Mouse (Mus musculus) limb, embryonic 14.5 days (tissue): Measurements from ENCODE around the gene Tmem8. TPM values are rescaled to one million over a fixed set of nuclear protein-coding genes. Genes with fewer than 3 reads are reported as not detected.
A peak's percentile ranks its signal among the peaks of the same experiment; 100 is the strongest.
"Not testable (repeated sequence)": the region's sequence is repeated elsewhere in the genome, so short reads cannot be mapped to it uniquely, and the experiment has no call there.

ENCODE experiments used
- ATAC-seq: fragments of 200-750 bp; cut with Nextera tagmentation; 2 replicates; pipeline ENCODE4 v1.8.0; 2017; ENCODE audit warnings: low read depth, moderate number of reproducible peaks, moderate TSS enrichment; ENCODE audit not compliant: low FRiP score
- DNase-seq: peaks from one replicate; pipeline ENCODE4 v3.0.0-alpha.2; 2015; ENCODE audit warnings: low spot score
- H3K27ac ChIP-seq: fragments of 300-500 bp; sonication (generic); replicated peaks from 2 replicates; pipeline ENCODE4 v1.5.1; 2014; ENCODE audit warnings: low read depth, mild to moderate bottlenecking, low read length, moderate library complexity, mixed read lengths
- H3K27me3 ChIP-seq: fragments of 300-500 bp; sonication (generic); 2 replicates; pipeline ENCODE4 v1.6.1; 2014; ENCODE audit warnings: low read length, mixed read lengths; ENCODE audit not compliant: control insufficient read depth, insufficient read depth
- H3K36me3 ChIP-seq: fragments of 300-500 bp; sonication (generic); 2 replicates; pipeline ENCODE4 v1.6.1; 2014; ENCODE audit warnings: mild to moderate bottlenecking, low read length, moderate library complexity, mixed read lengths; ENCODE audit not compliant: control insufficient read depth, insufficient read depth
- H3K4me1 ChIP-seq: fragments of 300-500 bp; sonication (generic); 2 replicates; pipeline ENCODE4 v1.6.1; 2014; ENCODE audit warnings: antibody characterized with exemption, low read length, mixed read lengths; ENCODE audit not compliant: control insufficient read depth, insufficient read depth
- H3K4me2 ChIP-seq: fragments of 300-500 bp; sonication (generic); replicated peaks from 2 replicates; pipeline ENCODE4 v1.6.1; 2014; ENCODE audit warnings: low read depth, mild to moderate bottlenecking, low read length, moderate library complexity; ENCODE audit not compliant: severe bottlenecking
- H3K4me3 ChIP-seq: fragments of 300-500 bp; sonication (generic); replicated peaks from 2 replicates; pipeline ENCODE4 v1.5.1; 2014; ENCODE audit warnings: low read length
- H3K9ac ChIP-seq: fragments of 300-500 bp; sonication (generic); 2 replicates; pipeline ENCODE4 v1.6.1; 2014; ENCODE audit warnings: mild to moderate bottlenecking, low read depth, low read length, moderate library complexity; ENCODE audit not compliant: severe bottlenecking
- H3K9me3 ChIP-seq: fragments of 300-500 bp; sonication (generic); 2 replicates; pipeline ENCODE4 v1.6.1; 2016; ENCODE audit warnings: low read length; ENCODE audit not compliant: control insufficient read depth
- POLR2A ChIP-seq: fragments of 200-500 bp; IDR thresholded peaks from 2 replicates; pipeline ENCODE4 v1.8.0; 2012; ENCODE audit warnings: inconsistent platforms, mild to moderate bottlenecking, moderate library complexity, borderline replicate concordance; ENCODE audit not compliant: insufficient read depth, insufficient read length; ENCODE audit errors: extremely low read depth
- WGBS: fragments of 180-500 bp; shearing (Covaris S2); extraction: QIAGEN DNeasy Blood & Tissue Kit; methylation state at CpG from one replicate; pipeline ENCODE4 v1.1.7; 2014; 5-methylcytosine and 5-hydroxymethylcytosine counted together
- polyA plus RNA-seq, 2 experiments: library from polyadenylated mRNA; depleted of rRNA in 1 of 2; stranded (reverse) in 1 of 2; unstranded in 1 of 2; fragments of >200 nt; fragmentation: Nextera tagmentation in 1 of 2; extraction: Ambion mirVana in 1 of 2; gene quantifications; 2 replicates each; pipeline versions ENCODE4 v1.2.1 to v1.2.3; 2012 to 2014

Tmem8 gene
- polyA plus RNA-seq, 2 experiments = 1.1 to 4.3 TPM

DNA sequence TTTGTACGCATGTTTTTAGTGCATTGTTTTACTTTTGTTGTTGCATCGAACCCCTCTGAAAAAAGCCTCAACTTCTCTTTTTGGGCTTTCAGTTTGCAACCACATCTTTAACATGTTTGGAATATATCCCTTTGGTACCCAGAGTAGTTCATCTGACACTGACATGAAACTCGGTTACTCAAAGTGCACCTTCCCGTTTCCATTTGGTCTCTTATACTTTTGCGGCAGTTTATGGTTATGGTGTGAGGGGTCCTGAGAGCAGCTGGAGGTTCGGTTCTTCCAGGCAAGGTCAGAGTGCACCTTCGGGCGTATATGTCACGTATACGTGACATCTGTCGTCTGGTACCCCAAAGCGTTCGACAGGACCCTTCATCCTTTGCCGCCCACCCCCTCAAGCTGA, 348 bp upstream of the Tmem8 start:
- H3K4me1 ChIP-seq = peaks cover 6% of the 10 kb centered on the region
- no peaks in the 10 kb centered on the region for H3K36me3 ChIP-seq
- peak overlapping the region; percentile 99 for H3K4me2 ChIP-seq
- 15% methylated on average over 14 of the region's 14 CpGs for WGBS
- H3K9ac ChIP-seq = peak overlapping the region; percentile 59; the same call in 1 of the 2 replicates
- no peak for TF ChIP-seq POLR2A
- no peaks in the 10 kb centered on the region for H3K9me3 ChIP-seq
- peaks cover 61% of the 10 kb centered on the region for H3K27me3 ChIP-seq
- H3K4me3 ChIP-seq = peak overlapping the region; percentile 57
- no peak overlapping the region for H3K27ac ChIP-seq
- 0 out of 2 replicates have a peak, but pooled peaks have one; percentile 15 for ATAC-seq
- DNase-seq = no peak

DNA sequence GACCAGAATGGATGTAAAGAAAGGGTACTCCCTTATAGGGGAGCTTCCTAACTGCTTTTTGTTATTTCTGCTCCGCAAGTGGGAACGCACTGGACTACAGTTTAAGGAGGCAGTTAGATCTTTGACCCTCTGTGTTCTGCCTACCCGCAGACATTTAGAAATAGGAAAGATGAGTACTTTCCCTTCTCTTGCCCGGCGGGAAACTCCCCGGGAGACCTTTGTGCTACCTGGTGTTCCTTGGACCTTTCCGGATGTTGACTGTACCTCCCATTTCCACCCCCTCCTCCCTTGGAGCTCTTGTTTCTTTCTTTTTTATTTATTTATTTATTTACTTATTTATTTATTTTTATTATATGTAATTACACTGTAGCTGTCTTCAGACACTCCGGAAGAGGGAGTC, 962 bp downstream of the Tmem8 start:
- no peak for DNase-seq
- Histone ChIP-seq H3K36me3 (no peaks in the 10 kb centered on the region), H3K4me3 (peak overlapping the region; percentile 57), H3K4me2 (peak overlapping the region; percentile 99), H3K9me3 (no peaks in the 10 kb centered on the region), H3K4me1 (peaks cover 6% of the 10 kb centered on the region), H3K9ac (0 out of 2 replicates have a peak overlapping the region, but pooled peaks have one; percentile 59), H3K27me3 (peaks cover 61% of the 10 kb centered on the region), H3K27ac (no peak overlapping the region)
- whole genome bisulfite sequencing = 7% methylated on average over 8 of the region's 8 CpGs
- no peak for ATAC-seq
- TF ChIP-seq POLR2A = no peak

DNA sequence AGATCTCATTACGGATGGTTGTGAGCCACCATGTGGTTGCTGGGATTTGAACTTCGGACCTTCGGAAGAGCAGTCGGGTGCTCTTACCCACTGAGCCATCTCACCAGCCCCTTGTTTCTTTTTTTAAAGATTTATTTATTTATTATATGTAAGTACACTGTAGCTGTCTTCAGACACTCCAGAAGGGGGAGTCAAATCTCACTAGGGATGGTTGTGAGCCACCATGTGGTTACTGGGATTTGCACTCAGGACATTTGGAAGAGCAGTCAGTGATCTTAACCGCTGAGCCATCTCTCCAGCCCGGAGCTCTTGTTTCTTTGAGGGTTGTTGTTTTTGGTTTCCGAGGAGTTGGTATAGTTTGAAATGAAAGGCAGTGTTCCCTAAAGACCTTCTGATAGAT, 1.4 kb downstream of the Tmem8 start:
- H3K36me3 ChIP-seq, H3K9ac ChIP-seq, H3K27ac ChIP-seq, ATAC-seq, H3K4me1 ChIP-seq, H3K4me3 ChIP-seq, H3K4me2 ChIP-seq, DNase-seq, H3K9me3 ChIP-seq: not testable (repeated sequence)
- WGBS = 59% methylated on average over 7 of the region's 7 CpGs
- H3K27me3 ChIP-seq = peaks cover 61% of the 10 kb centered on the region

GRCm38 (mm10) chr17:26115205-26115898, 2.3 kb downstream of the Tmem8 start:
- Histone ChIP-seq H3K4me3 (no peak overlapping the region), H3K9ac (no peak overlapping the region), H3K27ac (no peak overlapping the region), H3K27me3 (peaks cover 61% of the 10 kb centered on the region), H3K4me2 (no peak overlapping the region), H3K36me3 (no peaks in the 10 kb centered on the region), H3K4me1 (peaks cover 6% of the 10 kb centered on the region), H3K9me3 (no peaks in the 10 kb centered on the region)
- no peak for DNase-seq
- no peak for ATAC-seq
- whole genome bisulfite sequencing = 70% methylated on average over 7 of the region's 7 CpGs
- TF ChIP-seq POLR2A = no peak

GRCm38 (mm10) chr17:26115956-26116487, 2.9 kb downstream of the Tmem8 start:
- WGBS = 55% methylated on average over 3 of the region's 3 CpGs
- H3K4me1 ChIP-seq = peaks cover 6% of the 10 kb centered on the region
- no peak for ATAC-seq

More at GRCm38 (mm10) chr17:26115956-26116487, 2.9 kb downstream of the Tmem8 start:
- Histone ChIP-seq H3K4me2 (no peak overlapping the region), H3K27ac (no peak overlapping the region), H3K36me3 (no peaks in the 10 kb centered on the region), H3K9ac (no peak overlapping the region), H3K9me3 (no peaks in the 10 kb centered on the region), H3K27me3 (peaks cover 58% of the 10 kb centered on the region), H3K4me3 (no peak overlapping the region)
- no peak for TF ChIP-seq POLR2A
- no peak for DNase-seq
